Comparison of ENCODE assay signal across 26 mouse cellular contexts in genomic region chr7:45421194-45421593, GRCm38 (mm10). TPM values are rescaled to one million over a fixed set of nuclear protein-coding genes. Genes with fewer than 3 reads are reported as not detected.
DNase-seq lines count a peak whose midpoint lies in the region; ATAC-seq and TF ChIP-seq lines count a peak whose summit lies in the region.
"Had no signal": no experiment of that assay in that cellular context is flagged by ENCODE, and none has a peak within 500 bp of the region (broad histone marks: within the 10 kb centered on the region; RNA-seq: fewer than 3 reads in every experiment).

No protein-coding gene starts in this region.

- no peak overlapping the region for H3K4me3 ChIP-seq in midbrain, embryonic 11.5 days (ENCODE audit: low read depth, low read length)
- no peak overlapping the region for H3K4me3 ChIP-seq in midbrain, postnatal 0 days (ENCODE audit: low read depth, low read length)
- peak overlapping the region; percentile 67 for H3K4me3 ChIP-seq in E14TG2a.4 (replicated peaks; ENCODE audit: low read length)

- peak; percentile 65 for DNase-seq in midbrain, embryonic 11.5 days (ENCODE audit: low spot score, missing footprints)
- no peak for DNase-seq in midbrain, postnatal 0 days (ENCODE audit: low spot score)
- no peak for DNase-seq in kidney, postnatal 10 days
- DNase-seq: adrenal gland, adult 2 months; adrenal gland, adult 8-10 months; adrenal gland, postnatal 10 days; adrenal gland, postnatal 14 days; adrenal gland, postnatal 25 days; adrenal gland, postnatal 36 days; B cell, adult 2 months; cerebellum, adult 11 months; cerebellum, adult 11-12 months; cerebellum, adult 18-20 months; cerebellum, adult 2 months had no signal

- no peak overlapping the region for H3K4me2 ChIP-seq in midbrain, embryonic 11.5 days
- no peak overlapping the region for H3K4me2 ChIP-seq in midbrain, postnatal 0 days (ENCODE audit: low read depth, low read length, poor library complexity, severe bottlenecking)

- peaks cover 30% of the 10 kb centered on the region for H3K36me3 ChIP-seq in midbrain, embryonic 11.5 days (ENCODE audit: control insufficient read depth, insufficient read depth, low read length)
- H3K36me3 ChIP-seq in midbrain, postnatal 0 days (ENCODE audit: insufficient read depth, low read length), result peaks cover 49% of the 10 kb centered on the region
- H3K36me3 ChIP-seq in E14TG2a.4 (ENCODE audit: insufficient read depth, low read length), result peaks cover 59% of the 10 kb centered on the region

- no peak overlapping the region for H3K27ac ChIP-seq in midbrain, embryonic 11.5 days (ENCODE audit: low read depth, low read length)
- no peak overlapping the region for H3K27ac ChIP-seq in midbrain, postnatal 0 days (ENCODE audit: low read depth, low read length)

- WGBS in midbrain, embryonic 11.5 days, result 87% methylated on average over 14 of the region's 14 CpGs
- WGBS in midbrain, postnatal 0 days, result 94% methylated on average over 14 of the region's 14 CpGs

- H3K4me1 ChIP-seq in midbrain, embryonic 11.5 days (ENCODE audit: control insufficient read depth, insufficient read depth, low read length), result no peaks in the 10 kb centered on the region
- H3K4me1 ChIP-seq in midbrain, postnatal 0 days (ENCODE audit: insufficient read depth, low read length), result no peaks in the 10 kb centered on the region
- H3K4me1 ChIP-seq in E14TG2a.4 (replicated peaks; ENCODE audit: low read depth, low read length), result peaks cover 98% of the 10 kb centered on the region

- TF ChIP-seq CTCF in midbrain, postnatal 0 days (IDR thresholded peaks at IDR 0.05), result no peak
- TF ChIP-seq CTCF in E14TG2a.4 (conservative IDR thresholded peaks at IDR 0.05; ENCODE audit: low read length), result no peak

- ATAC-seq in midbrain, embryonic 11.5 days (ENCODE audit: low FRiP score), result no peak
- ATAC-seq in midbrain, postnatal 0 days (ENCODE audit: low FRiP score), result no peak
- ATAC-seq: activated CD4-positive, CD25-positive, alpha-beta regulatory T cell, adult 4 months; CD4-positive, CD25-positive, alpha-beta regulatory T cell, adult 4 months; Patski had no signal

- no peaks in the 10 kb centered on the region for H3K9me3 ChIP-seq in midbrain, embryonic 11.5 days (ENCODE audit: control insufficient read depth, low read length)
- no peaks in the 10 kb centered on the region for H3K9me3 ChIP-seq in midbrain, postnatal 0 days (ENCODE audit: low read length)
- H3K9me3 ChIP-seq in E14TG2a.4 (ENCODE audit: low read length), result no peaks in the 10 kb centered on the region
- H3K9me3 ChIP-seq: G1E had no signal

- no peak overlapping the region for H3K9ac ChIP-seq in midbrain, embryonic 11.5 days (ENCODE audit: low read length)
- H3K9ac ChIP-seq in midbrain, postnatal 0 days (replicated peaks; ENCODE audit: low read length, poor library complexity, severe bottlenecking), result no peak overlapping the region

- H3K27me3 ChIP-seq in midbrain, embryonic 11.5 days (ENCODE audit: control insufficient read depth, insufficient read depth, low read length), result peaks cover 41% of the 10 kb centered on the region
- peaks cover 38% of the 10 kb centered on the region for H3K27me3 ChIP-seq in midbrain, postnatal 0 days (ENCODE audit: insufficient read depth, low read length)
- peaks cover 19% of the 10 kb centered on the region for H3K27me3 ChIP-seq in E14TG2a.4 (ENCODE audit: insufficient read depth, low read length)
- H3K27me3 ChIP-seq: CH12.LX, Patski had no signal

RNA-seq across cellular contexts. Expression of gene Lhb, which starts 0.6 kb away (rescaled TPM):
- polyA plus RNA-seq in midbrain, embryonic 11.5 days (2014; fragmentation: Nextera tagmentation; extraction: Ambion mirVana), result not detected in 2 replicates
- 1.8 TPM in 1 of 2 replicates, not detected in the other for total RNA-seq in midbrain, postnatal 0 days (2014; rRNA removed)
- polyA plus RNA-seq in midbrain, postnatal 0 days (2015; fragmentation: Nextera tagmentation; extraction: Ambion mirVana), result 0.32 and 0.70 TPM in 2 replicates
- total RNA-seq: adrenal gland, adult 18-20 months; adrenal gland, adult 2 months; adrenal gland, adult 8-10 months; adrenal gland, postnatal 10 days; adrenal gland, postnatal 14 days; adrenal gland, postnatal 25 days; adrenal gland, postnatal 36 days; adrenal gland, postnatal 4 days; CH12.LX; ES-E14; G1E had no signal
- polyA plus RNA-seq: activated CD4-positive, CD25-positive, alpha-beta regulatory T cell, adult 4 months; adrenal gland, adult 2 months; C2C12; CD4-positive, CD25-positive, alpha-beta regulatory T cell, adult 4 months; G1E had no signal

RNA-seq across cellular contexts. Expression of gene Ntf5, which starts 7.7 kb away (rescaled TPM):
- 0.23 and 0.44 TPM in 2 replicates for polyA plus RNA-seq in midbrain, embryonic 11.5 days (2014; fragmentation: Nextera tagmentation; extraction: Ambion mirVana)
- total RNA-seq in midbrain, postnatal 0 days (2014; rRNA removed), result 0.24 TPM in 1 of 2 replicates, not detected in the other
- polyA plus RNA-seq in midbrain, postnatal 0 days (2015; fragmentation: Nextera tagmentation; extraction: Ambion mirVana), result not detected in 2 replicates
- total RNA-seq: adrenal gland, adult 2 months; adrenal gland, postnatal 14 days; adrenal gland, postnatal 25 days; adrenal gland, postnatal 36 days had no signal
- polyA plus RNA-seq: activated CD4-positive, CD25-positive, alpha-beta regulatory T cell, adult 4 months; adrenal gland, adult 2 months; CD4-positive, CD25-positive, alpha-beta regulatory T cell, adult 4 months had no signal

RNA-seq across cellular contexts. Expression of gene Gys1, which starts 13.4 kb away (rescaled TPM):
- 26.5 and 26.8 TPM in 2 replicates for polyA plus RNA-seq in midbrain, embryonic 11.5 days (2014; fragmentation: Nextera tagmentation; extraction: Ambion mirVana)
- 11.5 and 19.7 TPM in 2 replicates for total RNA-seq in midbrain, postnatal 0 days (2014; rRNA removed)
- polyA plus RNA-seq in midbrain, postnatal 0 days (2015; fragmentation: Nextera tagmentation; extraction: Ambion mirVana), result 12.0 and 12.2 TPM in 2 replicates

RNA-seq across cellular contexts. Expression of gene Kcna7, which starts 15.7 kb away (rescaled TPM):
- not detected in 2 replicates for polyA plus RNA-seq in midbrain, embryonic 11.5 days (2014; fragmentation: Nextera tagmentation; extraction: Ambion mirVana)
- total RNA-seq in midbrain, postnatal 0 days (2014; rRNA removed), result not detected in 2 replicates
- polyA plus RNA-seq in midbrain, postnatal 0 days (2015; fragmentation: Nextera tagmentation; extraction: Ambion mirVana), result 0.06 TPM in 1 of 2 replicates, not detected in the other
- total RNA-seq: adrenal gland, adult 18-20 months; adrenal gland, adult 2 months; adrenal gland, adult 8-10 months; adrenal gland, postnatal 14 days; adrenal gland, postnatal 25 days; adrenal gland, postnatal 36 days; MEL had no signal
- polyA plus RNA-seq: activated CD4-positive, CD25-positive, alpha-beta regulatory T cell, adult 4 months; adrenal gland, adult 2 months; brain, embryonic 14.5 days; CD4-positive, CD25-positive, alpha-beta regulatory T cell, adult 4 months; cerebellum, adult 2 months; G1E had no signal

RNA-seq across cellular contexts. Expression of gene Ruvbl2, which starts 16.7 kb away (rescaled TPM):
- polyA plus RNA-seq in midbrain, embryonic 11.5 days (2014; fragmentation: Nextera tagmentation; extraction: Ambion mirVana), result 168 and 171 TPM in 2 replicates
- total RNA-seq in midbrain, postnatal 0 days (2014; rRNA removed), result 129 and 146 TPM in 2 replicates
- polyA plus RNA-seq in midbrain, postnatal 0 days (2015; fragmentation: Nextera tagmentation; extraction: Ambion mirVana), result 80.5 and 90.8 TPM in 2 replicates
